Mouse (Mus musculus) erythroid progenitor cell, adult 5-6 weeks (primary cell): Measurements from ENCODE around the gene Dusp22. TPM values are rescaled to one million over a fixed set of nuclear protein-coding genes. Genes with fewer than 3 reads are reported as not detected.

Experiments used
- total RNA-seq, 2 experiments: library from RNA; stranded (forward) in 1 of 2; stranded (reverse) in 1 of 2; fragments of 150-400 nt in 1 of 2; fragments of 186-747, 209-891 nt in 1 of 2; gene quantifications; 2 replicates each; pipeline versions ENCODE4 v1.2.3 to v1.2.4; 2015 to 2017; ENCODE audit warnings: low replicate concordance in 2 of 2

The Dusp22 gene
- total RNA-seq, 2 experiments from 2014 or later: 10.5 TPM; not detected in 1

Other genes with a start within 250 kb of the Dusp22 start
- 94.1 and 113 TPM in 2 replicates for gene Uqcrfs1, start 114.6 kb upstream of the Dusp22 start, total RNA-seq (2015; ENCODE audit: low replicate concordance)
- 48.6 and 63.0 TPM in 2 replicates for gene Uqcrfs1, start 114.6 kb upstream of the Dusp22 start, total RNA-seq (2017; ENCODE audit: low replicate concordance)
- 8.6 and 11.3 TPM in 2 replicates for gene Irf4, start 89.2 kb downstream of the Dusp22 start, total RNA-seq (2015; ENCODE audit: low replicate concordance)
- 5.1 TPM in 2 replicates for gene Irf4, start 89.2 kb downstream of the Dusp22 start, total RNA-seq (2017; ENCODE audit: low replicate concordance)